Mouse (Mus musculus) lung, postnatal 36 days (tissue): Measurements from ENCODE around the gene Adk.
"Not testable (repeated sequence)": the region's sequence is repeated elsewhere in the genome, so short reads cannot be mapped to it uniquely, and the experiment has no call there.

Experiments used
- DNase-seq: peaks from one replicate; pipeline ENCODE4 v3.0.0; 2022; ENCODE audit warnings: mixed read lengths

Gene Adk

GRCm38 (mm10) chr14:21065490-21066162, 13.3 kb downstream of the Adk start:
- peak; percentile 69 for DNase-seq

GRCm38 (mm10) chr14:21069594-21069993, 17.2 kb downstream of the Adk start:
- peak; percentile 24 for DNase-seq

GRCm38 (mm10) chr14:21073981-21074380, 21.6 kb downstream of the Adk start:
- DNase-seq = no peak

- no peak for DNase-seq
Measured at GRCm38 (mm10) chr14:21074398-21075320, 22.3 kb downstream of the Adk start.

GRCm38 (mm10) chr14:21075751-21076500, 23.6 kb downstream of the Adk start:
- DNase-seq = peak; percentile 90

- DNase-seq = peak; percentile 24
Measured at GRCm38 (mm10) chr14:21076501-21077194, 24.3 kb downstream of the Adk start.

- peak; percentile 30 for DNase-seq
Measured at GRCm38 (mm10) chr14:21077939-21078338, 25.6 kb downstream of the Adk start.

GRCm38 (mm10) chr14:21078511-21078910, 26.1 kb downstream of the Adk start:
- no peak for DNase-seq

GRCm38 (mm10) chr14:21082823-21083222, 30.4 kb downstream of the Adk start:
- DNase-seq = no peak

GRCm38 (mm10) chr14:21085666-21086065, 33.3 kb downstream of the Adk start:
- DNase-seq = no peak

GRCm38 (mm10) chr14:21086106-21086505, 33.7 kb downstream of the Adk start:
- no peak for DNase-seq

GRCm38 (mm10) chr14:21086827-21087351, 34.5 kb downstream of the Adk start:
- peak; percentile 28 for DNase-seq

- no peak for DNase-seq
Measured at GRCm38 (mm10) chr14:21087390-21088060, 35.2 kb downstream of the Adk start.

- no peak for DNase-seq
Measured at GRCm38 (mm10) chr14:21088731-21089130, 36.4 kb downstream of the Adk start.

- DNase-seq = peak; percentile 44
Measured at GRCm38 (mm10) chr14:21090400-21090799, 38.0 kb downstream of the Adk start.

- no peak for DNase-seq
Measured at GRCm38 (mm10) chr14:21090930-21091486, 38.6 kb downstream of the Adk start.

GRCm38 (mm10) chr14:21094161-21094560, 41.8 kb downstream of the Adk start:
- DNase-seq = not testable (repeated sequence)

GRCm38 (mm10) chr14:21096279-21096678, 43.9 kb downstream of the Adk start:
- DNase-seq = no peak

- DNase-seq = no peak
Measured at GRCm38 (mm10) chr14:21096689-21097088, 44.3 kb downstream of the Adk start.

GRCm38 (mm10) chr14:21099371-21099770, 47.0 kb downstream of the Adk start:
- peak; percentile 42 for DNase-seq

GRCm38 (mm10) chr14:21100876-21101275, 48.5 kb downstream of the Adk start:
- DNase-seq = no peak
